Mouse (Mus musculus) ES-Bruce4 (cell line): Measurements from ENCODE around the gene Llgl2. TPM values are rescaled to one million over a fixed set of nuclear protein-coding genes. Genes with fewer than 3 reads are reported as not detected.

Experiments used
- H3K27ac ChIP-seq: 2 replicates; pipeline ENCODE4 v1.5.1; 2012; ENCODE audit warnings: low read length, inconsistent platforms; ENCODE audit not compliant: insufficient read depth
- H3K27me3 ChIP-seq: 2 replicates; pipeline ENCODE4 v1.6.1; 2012; ENCODE audit warnings: mild to moderate bottlenecking, low read length, inconsistent platforms; ENCODE audit not compliant: control insufficient read depth, poor library complexity, insufficient read depth, severe bottlenecking
- H3K36me3 ChIP-seq: 2 replicates; pipeline ENCODE4 v1.6.1; 2012; ENCODE audit warnings: inconsistent platforms, mild to moderate bottlenecking, low read length, moderate library complexity; ENCODE audit not compliant: control insufficient read depth, poor library complexity, insufficient read depth, severe bottlenecking
- H3K4me1 ChIP-seq: one replicate; pipeline ENCODE4 v1.8.1; 2011; ENCODE audit warnings: low read length; ENCODE audit not compliant: control insufficient read depth, insufficient read depth
- H3K4me3 ChIP-seq: 2 replicates; pipeline ENCODE4 v1.5.1; 2011; ENCODE audit warnings: low read depth, mild to moderate bottlenecking, low read length
- H3K9ac ChIP-seq: 2 replicates; pipeline ENCODE4 v1.6.1; 2012; ENCODE audit warnings: low read depth, mild to moderate bottlenecking, inconsistent platforms; ENCODE audit not compliant: poor library complexity, severe bottlenecking
- H3K9me3 ChIP-seq: replicated peaks from 2 replicates; pipeline ENCODE4 v1.6.1; 2012; ENCODE audit warnings: mild to moderate bottlenecking, low read length, inconsistent platforms; ENCODE audit not compliant: control insufficient read depth, poor library complexity, insufficient read depth, severe bottlenecking
- CTCF ChIP-seq: IDR thresholded peaks from one replicate; pipeline ENCODE4 v1.8.1; 2011; ENCODE audit warnings: low read depth, low read length
- EP300 ChIP-seq: IDR thresholded peaks from 2 replicates; pipeline ENCODE4 v1.6.1; 2011; ENCODE audit warnings: low read depth, low read length; ENCODE audit not compliant: insufficient read depth
- POLR2A ChIP-seq: IDR thresholded peaks from one replicate; pipeline ENCODE4 v1.8.1; 2011; ENCODE audit warnings: low read length; ENCODE audit not compliant: insufficient read depth
- polyA plus RNA-seq: library from polyadenylated mRNA; stranded (reverse); fragments of >200 nt; gene quantifications from 2 replicates; pipeline ENCODE4 v1.2.4, GENCODE M21; 2011; ENCODE audit warnings: low read depth; ENCODE audit not compliant: missing spikeins, insufficient read depth, insufficient read length

Llgl2 gene
- polyA plus RNA-seq, 1 experiment = 99.1 TPM

DNA sequence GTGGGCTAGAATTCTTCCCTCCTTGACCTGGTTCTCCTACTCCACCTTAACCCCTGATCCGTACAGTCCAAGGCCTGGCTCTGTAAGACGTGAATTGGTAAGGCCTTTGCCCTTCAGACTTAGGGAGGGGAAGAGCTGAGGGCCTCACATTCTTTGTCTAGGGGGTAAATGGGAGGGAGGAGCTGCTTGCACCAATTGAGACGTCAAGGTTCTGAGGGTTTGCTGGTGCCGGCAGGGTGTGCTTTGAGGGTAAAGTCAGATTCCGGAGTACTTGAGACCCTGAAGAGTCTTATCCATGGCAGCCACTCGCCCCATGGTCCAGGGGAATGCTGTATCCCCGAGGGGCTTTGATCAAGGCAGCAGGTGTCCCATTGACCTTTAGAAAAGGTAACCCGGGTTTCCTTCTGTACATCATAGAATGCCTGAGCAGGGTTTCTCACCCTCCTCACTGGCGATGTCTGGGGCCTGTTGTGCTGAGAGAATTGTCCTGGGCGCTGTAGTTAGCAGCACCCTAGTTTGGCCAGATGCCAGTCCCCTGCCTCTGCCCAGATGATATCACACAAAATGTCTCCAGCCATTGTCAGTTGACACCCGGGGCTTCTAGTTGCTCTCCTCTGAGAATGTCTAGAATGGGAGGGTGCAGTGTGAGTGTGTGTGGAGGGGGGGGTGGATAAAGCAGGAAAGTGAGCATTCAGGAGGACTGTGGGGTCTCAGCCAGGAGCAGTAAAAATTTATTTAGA is 13.0 kb downstream of the Llgl2 start:
- TF ChIP-seq POLR2A = no peak
- 0 out of 2 replicates have a peak, but pooled peaks have one; percentile 34 for TF ChIP-seq EP300
- no peak for TF ChIP-seq CTCF
- peaks cover 29% of the 10 kb centered on the region for H3K4me1 ChIP-seq
- no peak overlapping the region for H3K4me3 ChIP-seq
- no peaks in the 10 kb centered on the region for H3K9me3 ChIP-seq
- H3K27ac ChIP-seq = peak overlapping the region; percentile 39
- no peaks in the 10 kb centered on the region for H3K36me3 ChIP-seq
- H3K9ac ChIP-seq = no peak overlapping the region
- H3K27me3 ChIP-seq = no peaks in the 10 kb centered on the region

DNA sequence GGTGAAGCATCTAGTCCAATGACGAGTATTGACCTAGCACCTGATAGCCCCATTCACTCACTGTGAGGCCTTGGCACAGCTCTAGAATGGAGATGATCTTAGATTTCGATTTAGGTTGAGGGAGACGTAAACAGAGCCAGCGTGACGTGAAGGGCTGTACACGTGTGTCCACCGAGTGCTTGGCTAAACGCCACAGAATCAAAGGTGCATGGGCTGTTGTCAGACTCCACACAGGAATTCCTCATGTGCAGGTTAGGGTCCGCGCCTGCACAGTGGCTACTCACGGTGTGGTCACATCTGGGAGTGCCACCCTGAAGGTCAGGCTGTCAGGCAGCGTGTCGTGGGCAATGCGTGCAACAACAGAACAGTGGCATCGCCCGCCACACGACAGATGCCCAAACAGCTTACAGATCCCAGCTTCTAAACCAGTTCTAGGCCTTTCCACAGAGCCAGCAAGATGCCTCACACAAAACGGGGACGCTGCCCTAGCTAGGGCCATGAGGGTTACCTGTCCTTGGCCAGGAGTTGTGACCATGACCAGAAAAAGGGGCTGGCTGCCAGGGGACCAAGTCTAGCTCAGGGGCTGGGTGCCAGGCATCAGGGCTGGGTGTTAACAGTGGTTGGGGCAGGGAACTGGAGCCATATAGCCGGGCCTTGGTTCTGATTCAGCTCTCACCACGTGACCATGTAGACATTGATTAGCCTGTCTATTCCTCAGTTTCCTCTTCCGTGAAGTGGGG is 13.9 kb downstream of the Llgl2 start:
- H3K36me3 ChIP-seq = no peaks in the 10 kb centered on the region
- H3K9ac ChIP-seq = no peak overlapping the region
- H3K4me1 ChIP-seq = peaks cover 29% of the 10 kb centered on the region
- no peaks in the 10 kb centered on the region for H3K9me3 ChIP-seq
- no peaks in the 10 kb centered on the region for H3K27me3 ChIP-seq
- no peak overlapping the region for H3K4me3 ChIP-seq
- no peak for TF ChIP-seq POLR2A
- TF ChIP-seq CTCF = no peak
- no peak for TF ChIP-seq EP300
- peak overlapping the region; percentile 51; the same call in 1 of the 2 replicates for H3K27ac ChIP-seq

GRCm38 (mm10) chr11:115838895-115839311 is 15.1 kb downstream of the Llgl2 start:
- no peak overlapping the region for H3K9ac ChIP-seq
- H3K9me3 ChIP-seq = no peaks in the 10 kb centered on the region
- H3K4me3 ChIP-seq = no peak overlapping the region
- H3K27ac ChIP-seq = peak overlapping the region; percentile 60
- no peak for TF ChIP-seq CTCF
- TF ChIP-seq POLR2A = no peak
- TF ChIP-seq EP300 = 0 out of 2 replicates have a peak, but pooled peaks have one; percentile 61
- peaks cover 34% of the 10 kb centered on the region for H3K4me1 ChIP-seq
- no peaks in the 10 kb centered on the region for H3K36me3 ChIP-seq
- no peaks in the 10 kb centered on the region for H3K27me3 ChIP-seq

GRCm38 (mm10) chr11:115839732-115840131 is 15.9 kb downstream of the Llgl2 start:
- peak overlapping the region; percentile 60 for H3K27ac ChIP-seq
- no peaks in the 10 kb centered on the region for H3K27me3 ChIP-seq

DNA sequence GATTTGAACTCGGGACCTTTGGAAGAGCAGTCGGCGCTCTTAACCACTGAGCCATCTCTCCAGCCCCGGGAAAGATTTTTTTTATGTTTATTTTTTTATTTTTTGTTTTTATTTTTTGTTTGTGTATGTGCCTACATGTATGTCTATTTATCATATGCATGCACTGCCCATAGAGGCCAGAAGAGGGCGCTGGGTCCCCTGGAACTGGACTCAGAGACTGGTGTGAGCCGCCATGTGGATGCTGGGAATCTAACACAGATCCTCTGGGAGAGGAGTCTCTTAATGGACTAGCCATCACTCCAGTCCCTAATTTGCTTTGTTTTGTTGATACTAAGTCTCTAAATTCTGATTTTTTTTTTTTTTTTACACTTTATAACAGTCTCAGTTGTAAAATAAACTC is 17.2 kb downstream of the Llgl2 start:
- Histone ChIP-seq H3K9ac (no peak overlapping the region), H3K4me3 (no peak overlapping the region), H3K4me1 (peaks cover 32% of the 10 kb centered on the region), H3K27me3 (no peaks in the 10 kb centered on the region), H3K27ac (peak overlapping the region; percentile 98), H3K9me3 (no peaks in the 10 kb centered on the region), H3K36me3 (peaks cover 7% of the 10 kb centered on the region)
- peak; percentile 69 for TF ChIP-seq CTCF
- no peak for TF ChIP-seq POLR2A

More at GRCm38 (mm10) chr11:115839732-115840131, 15.9 kb downstream of the Llgl2 start:
- no peak for TF ChIP-seq POLR2A
- TF ChIP-seq EP300 = 0 out of 2 replicates have a peak, but pooled peaks have one; percentile 5
- TF ChIP-seq CTCF = no peak
- H3K36me3 ChIP-seq = no peaks in the 10 kb centered on the region
- H3K9ac ChIP-seq = no peak overlapping the region
- no peaks in the 10 kb centered on the region for H3K9me3 ChIP-seq
- no peak overlapping the region for H3K4me3 ChIP-seq
- peaks cover 36% of the 10 kb centered on the region for H3K4me1 ChIP-seq
